Mouse (Mus musculus) layer of hippocampus, adult 11-12 months (tissue): ENCODE results near the gene Cops2.

Source experiments
- DNase-seq: peaks from one replicate; pipeline ENCODE4 v3.0.0; 2022; ENCODE audit warnings: low spot score

The Cops2 gene

GRCm38 (mm10) chr2:125858521-125859280 is at the start of gene Cops2, which contains the start of gene Galk2:
TSS of gene Cops2 (minus strand) at chr2:125859139.
TSS of gene Galk2 (plus strand) at chr2:125859109.
- DNase-seq: peak; percentile 97

DNA sequence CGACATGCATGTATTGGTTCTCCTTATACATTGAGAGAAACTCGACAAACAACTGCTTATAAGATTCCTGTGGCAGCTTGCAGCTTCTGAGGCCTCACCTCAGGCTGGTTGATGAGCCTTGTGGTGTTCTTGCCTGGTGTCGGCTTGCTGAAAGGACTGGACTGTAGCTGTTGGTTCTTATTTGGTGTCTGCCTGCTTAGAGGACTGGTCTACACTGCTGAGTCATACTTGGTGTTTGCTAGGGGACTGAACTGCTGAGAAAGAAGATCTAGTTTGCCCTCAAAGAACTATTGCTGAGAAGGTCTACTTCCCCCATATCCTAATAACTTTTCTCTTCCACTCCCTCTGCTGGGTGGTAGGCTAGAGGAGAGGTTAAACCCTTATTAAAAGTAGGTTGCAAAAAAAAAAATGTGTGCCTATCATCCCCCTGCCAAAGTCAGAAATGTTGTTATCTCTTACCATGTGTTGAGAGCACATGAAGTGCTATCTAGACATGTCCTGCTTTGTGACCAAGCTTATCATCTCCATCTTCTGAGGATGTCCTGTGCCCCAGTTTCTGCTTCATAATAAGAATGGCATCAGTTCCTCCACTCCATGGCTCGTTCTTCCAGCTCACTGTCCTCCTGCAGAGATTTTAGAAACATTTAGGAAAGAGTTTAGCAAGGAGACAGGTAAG is 48.8 kb upstream of the Cops2 start:
- no peak for DNase-seq

GRCm38 (mm10) chr2:125906407-125907066 is 47.6 kb upstream of the Cops2 start:
- no peak for DNase-seq

GRCm38 (mm10) chr2:125901426-125901825 is 42.5 kb upstream of the Cops2 start:
- DNase-seq: no peak

DNA sequence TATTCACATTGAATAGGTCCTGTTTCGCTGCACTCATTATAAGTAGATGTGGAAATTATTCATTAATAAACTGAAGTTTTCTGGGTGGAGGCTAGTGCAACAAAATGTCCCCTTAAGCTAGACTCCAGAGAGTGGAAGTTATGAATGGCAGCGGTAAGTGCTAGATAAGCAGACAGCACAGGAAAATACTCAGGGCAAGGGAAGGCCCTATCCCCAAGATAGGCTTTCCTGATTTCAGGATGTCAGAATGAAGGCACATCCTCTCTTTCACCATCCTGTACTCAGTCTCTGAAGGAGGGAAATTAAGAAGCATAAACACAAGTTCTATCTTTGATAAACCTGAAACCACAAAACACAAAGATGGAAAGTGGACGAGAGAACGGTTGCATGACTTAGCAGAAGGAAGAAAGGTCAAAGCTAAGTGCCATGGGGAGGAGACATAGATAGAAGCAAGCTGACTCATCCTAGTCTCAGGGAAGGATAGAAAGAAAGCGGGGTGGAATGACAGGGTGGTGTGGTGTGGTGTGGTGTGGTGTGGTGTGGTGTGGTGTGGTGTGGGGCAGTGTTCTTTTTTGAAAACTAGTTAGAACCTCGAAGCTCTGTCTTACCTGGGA is 42.0 kb upstream of the Cops2 start:
- DNase-seq: no peak

DNA sequence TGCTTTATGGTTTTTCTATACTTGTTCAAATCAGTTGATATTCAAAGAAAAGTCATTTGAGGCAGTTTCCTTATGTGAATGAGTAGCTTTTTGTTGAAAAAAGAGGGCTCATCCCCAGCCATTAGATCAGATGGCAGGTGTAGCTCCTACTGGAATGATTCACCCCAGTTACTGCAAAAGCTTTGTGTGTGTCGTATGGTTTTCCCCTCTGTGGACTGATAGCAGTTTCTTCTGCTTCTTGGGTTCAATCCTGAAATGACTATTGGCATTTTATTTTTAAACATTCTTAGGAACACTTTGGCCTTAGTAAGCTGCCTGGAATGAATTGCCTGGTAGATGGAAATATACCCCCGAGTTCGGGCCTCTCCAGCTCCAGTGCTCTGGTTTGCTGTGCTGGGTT is 37.4 kb upstream of the Cops2 start:
- no peak for DNase-seq

DNA sequence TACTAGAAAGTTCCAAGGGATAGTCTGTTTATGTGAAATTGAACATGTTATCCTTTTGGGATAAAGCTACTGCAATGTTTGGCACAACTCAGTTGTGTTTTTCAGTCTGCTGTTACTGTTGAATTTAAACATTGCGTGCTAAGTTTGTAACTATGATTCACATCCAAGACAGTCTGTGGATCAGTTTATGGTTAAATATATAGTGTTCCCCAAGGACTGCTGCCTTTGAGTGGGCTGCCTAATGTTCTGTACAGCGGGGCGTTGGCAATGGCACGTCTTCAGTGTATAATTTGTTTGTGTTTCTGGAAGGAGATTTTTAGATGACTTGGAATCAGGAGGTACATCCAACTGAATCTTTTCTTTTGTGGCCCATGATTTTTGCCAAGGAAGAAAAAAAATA is 36.2 kb upstream of the Cops2 start:
- no peak for DNase-seq

DNA sequence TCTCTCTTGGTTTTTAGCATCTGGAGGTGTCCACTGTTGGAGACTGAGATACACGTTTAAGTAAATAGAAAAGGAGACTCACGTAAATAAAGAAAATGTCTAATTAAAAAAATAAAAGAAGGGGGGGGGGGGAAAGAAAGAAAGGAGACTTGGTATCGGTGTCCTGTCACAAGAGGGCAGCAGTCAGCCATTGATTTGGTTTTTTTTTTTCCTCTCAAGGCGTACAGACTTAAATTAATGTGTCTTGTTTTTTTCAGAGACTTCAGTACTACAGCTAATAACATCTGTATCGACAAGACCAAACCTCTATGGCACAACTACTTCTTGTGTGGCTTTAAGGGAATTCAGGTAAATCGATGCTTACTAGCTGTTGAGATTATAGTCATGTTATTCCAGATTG is 34.2 kb upstream of the Cops2 start:
- DNase-seq: peak; percentile 14

DNA sequence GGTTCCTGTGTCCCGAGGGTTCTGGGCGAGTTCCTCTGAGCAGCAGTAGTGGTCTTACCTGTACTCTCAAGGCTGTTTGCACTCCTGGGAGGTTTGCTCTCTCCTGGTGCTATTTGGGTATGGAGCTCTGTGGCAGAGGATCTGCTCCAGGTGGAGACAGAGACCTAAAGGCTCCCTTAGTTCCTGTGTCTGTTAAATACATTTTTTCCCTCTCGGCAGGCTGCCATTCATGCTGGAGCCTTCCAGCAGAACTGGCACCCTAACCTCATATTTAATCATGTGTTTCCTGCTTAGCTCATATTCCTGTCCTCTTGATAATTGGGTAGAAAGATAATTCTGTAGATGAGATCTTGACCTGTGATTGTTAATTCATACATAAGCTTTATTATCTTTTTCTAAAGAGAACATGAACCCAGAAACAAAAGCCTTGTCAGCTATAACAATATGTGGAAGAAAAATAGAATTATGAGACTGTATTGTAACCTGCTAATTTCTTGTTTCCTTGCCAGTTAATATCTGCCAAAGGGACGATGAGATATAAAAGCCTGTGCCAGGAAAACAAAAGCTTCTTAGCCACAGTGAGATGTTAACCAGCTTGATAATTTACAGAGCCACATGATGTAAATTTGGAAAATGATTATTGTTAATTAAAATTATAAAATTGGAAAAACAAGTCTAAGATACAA is 27.1 kb upstream of the Cops2 start:
- DNase-seq: peak; percentile 14

DNA sequence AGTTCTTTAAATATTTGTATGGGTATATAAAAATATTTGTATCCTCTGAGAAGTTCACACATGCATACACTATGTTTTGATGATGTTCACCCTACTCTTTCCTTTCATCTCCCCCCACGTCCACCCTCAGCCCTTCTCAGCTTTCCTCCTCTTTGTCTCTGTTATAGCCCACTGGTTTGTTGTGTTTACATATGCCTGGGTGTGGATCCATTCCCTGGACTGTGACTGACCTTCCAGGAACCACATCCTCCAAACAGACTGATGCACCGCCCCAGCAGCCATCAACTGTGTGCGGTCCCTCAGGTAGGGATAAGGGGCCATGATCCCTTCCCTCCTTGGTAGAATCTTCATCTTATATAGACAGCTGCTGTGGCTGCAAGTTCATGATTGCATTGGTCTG is 11.2 kb upstream of the Cops2 start:
- no peak for DNase-seq

- no peak for DNase-seq
Measured at GRCm38 (mm10) chr2:125868301-125868700, 9.4 kb upstream of the Cops2 start.

- peak; percentile 38 for DNase-seq
Measured at GRCm38 (mm10) chr2:125866058-125866740, 7.3 kb upstream of the Cops2 start.

DNA sequence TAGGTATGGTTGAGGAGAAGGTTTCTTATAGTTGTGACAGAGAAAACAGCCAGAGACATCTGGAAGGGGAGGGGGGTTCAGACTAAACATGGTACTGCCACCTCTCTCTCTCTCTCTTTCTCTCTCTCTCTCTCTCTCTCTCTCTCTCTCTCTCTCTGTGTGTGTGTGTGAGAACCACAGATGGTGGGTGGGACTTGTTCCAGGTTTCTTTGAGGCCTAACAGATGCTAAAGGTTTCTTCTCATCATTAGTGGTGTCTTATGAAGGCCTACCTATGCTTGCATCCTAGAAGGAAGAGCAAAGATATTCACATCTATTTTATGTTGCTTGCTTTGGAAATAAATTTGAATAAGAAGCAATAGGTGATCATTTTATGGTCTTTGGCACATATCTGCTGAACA is 6.6 kb upstream of the Cops2 start:
- DNase-seq: no peak

DNA sequence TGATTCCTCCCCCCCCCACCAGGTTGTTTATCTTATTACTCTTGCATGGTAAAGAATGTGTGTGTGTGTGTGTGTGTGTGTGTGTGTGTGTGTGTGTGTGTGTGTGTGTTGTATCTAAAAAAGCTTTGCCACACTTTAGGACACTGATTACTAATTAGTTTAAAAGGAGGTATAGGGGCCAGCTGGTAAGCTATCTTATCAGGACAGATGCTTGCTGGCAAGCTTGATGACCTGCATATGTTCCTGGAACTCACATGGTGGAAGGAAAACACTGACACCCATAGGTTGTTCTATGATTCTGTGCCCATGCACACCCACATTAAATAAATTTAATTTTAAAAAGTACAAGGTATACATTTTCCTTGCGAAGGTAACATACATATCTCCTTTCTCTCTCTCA is 5.6 kb upstream of the Cops2 start:
- DNase-seq: no peak

DNA sequence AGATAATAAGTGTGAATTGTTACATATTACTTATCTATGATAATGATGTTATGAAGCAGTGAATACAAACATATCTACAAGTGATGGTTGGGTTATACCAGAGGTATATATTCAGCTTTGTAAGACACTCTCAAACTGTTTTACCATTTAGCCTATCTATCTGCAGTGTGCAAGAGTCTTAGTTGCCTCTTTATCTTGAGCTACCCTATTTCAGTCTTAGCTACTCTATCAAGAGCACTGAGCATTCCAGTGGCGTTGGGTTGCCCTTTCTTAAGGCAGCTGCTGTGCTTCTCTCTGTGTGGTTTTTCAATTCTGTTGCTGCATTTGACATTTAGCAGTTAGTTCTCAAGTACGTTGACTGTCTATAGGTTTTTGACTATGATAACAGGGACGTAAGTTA is 4.9 kb upstream of the Cops2 start:
- DNase-seq: no peak

- no peak for DNase-seq
Measured at GRCm38 (mm10) chr2:125857707-125858106, 1.2 kb downstream of the Cops2 start.

- no peak for DNase-seq
Measured at GRCm38 (mm10) chr2:125851237-125851636, 7.7 kb downstream of the Cops2 start.

DNA sequence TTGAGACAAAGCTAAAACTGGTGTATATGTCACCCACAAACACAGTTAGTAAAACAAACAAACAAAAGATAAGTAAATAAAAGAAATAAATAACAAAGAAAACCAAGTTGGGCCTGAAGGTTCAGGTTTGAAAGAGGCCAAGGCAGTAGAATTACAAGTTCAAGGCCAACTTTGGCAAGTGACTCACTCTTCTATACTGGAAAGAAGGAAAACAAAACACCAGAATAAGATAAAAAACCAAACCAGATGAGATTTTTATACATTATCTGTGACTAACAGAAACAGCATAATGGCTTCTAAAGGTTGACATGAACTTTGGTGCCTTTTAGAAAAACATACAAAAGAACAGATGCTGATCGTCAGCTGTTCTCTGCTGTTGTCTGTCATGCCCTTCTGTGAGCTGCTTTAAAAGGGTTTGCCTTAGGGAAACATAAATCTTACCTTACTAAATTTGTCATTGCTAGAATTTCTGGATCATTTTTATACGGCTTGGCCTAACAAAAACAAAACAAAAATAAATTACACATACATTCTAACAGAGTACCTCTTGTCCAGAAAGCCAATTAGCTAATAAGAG is 20.1 kb downstream of the Cops2 start:
- DNase-seq: no peak

- DNase-seq: no peak
Measured at GRCm38 (mm10) chr2:125838091-125838490, 20.8 kb downstream of the Cops2 start.

- DNase-seq: no peak
Measured at GRCm38 (mm10) chr2:125829924-125830323, 29.0 kb downstream of the Cops2 start.

GRCm38 (mm10) chr2:125827898-125828297 is 31.0 kb downstream of the Cops2 start:
- no peak for DNase-seq
